Mouse (Mus musculus): ENCODE data around the gene Ube2b. TPM values are rescaled to one million over a fixed set of nuclear protein-coding genes. Genes with fewer than 3 reads are reported as not detected.

The Ube2b gene
- polyA plus RNA-seq (2014; fragmentation: Illumina TruSeq; extraction: RNeasy Lipid Tissue Mini Kit (QIAGEN cat#74804)): 402 TPM

GRCm38 (mm10) chr11:52000290-52000962 lies at the start of gene Ube2b:
Ube2b (minus strand) TSS chr11:52000762.

GRCm38 (mm10) chr11:52003772-52004528 lies 3.4 kb upstream of the Ube2b start, which contains the start of gene Cdkl3:
Cdkl3 (plus strand) TSS chr11:52004221.

DNA sequence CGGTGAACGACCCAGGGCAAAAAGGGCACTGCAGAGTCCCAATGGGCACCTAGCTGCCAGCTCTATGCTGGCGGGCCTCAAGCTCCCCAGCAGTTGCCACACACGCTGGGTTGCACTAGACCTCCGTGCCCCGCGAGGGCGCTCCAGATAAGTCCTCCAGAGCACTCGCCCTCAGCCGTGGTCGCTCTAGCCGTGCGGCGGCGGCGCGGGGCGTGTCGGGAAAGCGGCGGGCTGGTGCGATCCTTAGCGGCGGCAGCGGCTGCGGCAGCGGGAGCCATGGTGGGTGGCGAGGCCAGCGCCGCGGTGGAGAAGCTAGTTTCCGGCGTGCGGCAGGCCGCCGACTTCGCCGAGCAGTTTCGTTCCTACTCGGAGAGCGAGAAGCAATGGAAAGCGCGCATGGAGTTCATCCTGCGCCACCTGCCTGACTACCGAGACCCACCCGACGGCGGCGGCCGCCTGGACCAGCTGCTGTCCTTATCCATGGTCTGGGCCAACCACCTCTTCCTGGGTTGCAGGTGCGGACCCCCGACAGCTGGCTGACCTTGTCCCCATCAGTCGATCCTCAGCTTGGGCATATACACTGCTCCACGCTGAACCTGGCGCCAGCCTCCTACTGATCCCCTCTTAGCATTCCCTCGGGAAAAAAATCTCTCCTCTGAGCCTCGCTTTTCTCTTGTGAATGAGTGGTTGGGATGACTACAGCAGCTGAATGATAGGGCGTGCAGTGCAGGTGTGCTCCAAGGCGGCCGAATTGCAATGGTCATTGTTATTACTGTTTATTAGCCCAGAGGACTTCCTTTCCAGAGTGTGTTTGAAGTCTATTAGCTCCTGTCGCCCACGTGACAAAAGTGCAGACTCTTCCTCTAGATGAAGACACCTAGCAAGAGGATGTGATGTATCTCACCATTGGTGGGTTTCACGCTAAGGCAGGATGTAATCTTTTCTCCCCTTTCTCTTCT lies 32.8 kb downstream of the Ube2b start, which contains the start of gene Cdkn2aipnl:
Cdkn2aipnl (plus strand) TSS at position 219 of the 959 bp plus-strand sequence.

Other genes starting within 250 kb of the Ube2b start
- gene Sec24a, start 237.1 kb downstream of the Ube2b start, polyA plus RNA-seq (2014; fragmentation: Illumina TruSeq; extraction: RNeasy Lipid Tissue Mini Kit (QIAGEN cat#74804)): 35.9 TPM
- 194 TPM for gene Sar1b, start 237.1 kb downstream of the Ube2b start, polyA plus RNA-seq (2014; fragmentation: Illumina TruSeq; extraction: RNeasy Lipid Tissue Mini Kit (QIAGEN cat#74804))
- 7.3 TPM for gene Jade2, start 143.1 kb downstream of the Ube2b start, polyA plus RNA-seq (2014; fragmentation: Illumina TruSeq; extraction: RNeasy Lipid Tissue Mini Kit (QIAGEN cat#74804))
- 60.2 TPM for gene Cdkn2aipnl, start 33.1 kb downstream of the Ube2b start, polyA plus RNA-seq (2014; fragmentation: Illumina TruSeq; extraction: RNeasy Lipid Tissue Mini Kit (QIAGEN cat#74804))
- 17.0 TPM for gene Cdkl3, start 3.5 kb upstream of the Ube2b start, polyA plus RNA-seq (2014; fragmentation: Illumina TruSeq; extraction: RNeasy Lipid Tissue Mini Kit (QIAGEN cat#74804))
- 161 TPM for gene Ppp2ca, start 97.9 kb upstream of the Ube2b start, polyA plus RNA-seq (2014; fragmentation: Illumina TruSeq; extraction: RNeasy Lipid Tissue Mini Kit (QIAGEN cat#74804))
- gene Olfr1373, start 144.8 kb upstream of the Ube2b start, polyA plus RNA-seq (2014; fragmentation: Illumina TruSeq; extraction: RNeasy Lipid Tissue Mini Kit (QIAGEN cat#74804)): not detected
- not detected for gene Olfr1371, start 213.2 kb upstream of the Ube2b start, polyA plus RNA-seq (2014; fragmentation: Illumina TruSeq; extraction: RNeasy Lipid Tissue Mini Kit (QIAGEN cat#74804))
- gene Skp1a, start 231.2 kb upstream of the Ube2b start, polyA plus RNA-seq (2014; fragmentation: Illumina TruSeq; extraction: RNeasy Lipid Tissue Mini Kit (QIAGEN cat#74804)): 1,268 TPM